Mouse (Mus musculus) adrenal gland, adult 18-20 months (tissue): ENCODE measurements at regions not wholly inside any gene's neighbourhood (a gene's known extent, or its start where the extent isn't known, plus 50 kb on each side); places are given as distances from the start of the nearest gene placed in this dataset.

Experiments
- DNase-seq, 2 experiments: peaks; one replicate each; pipeline ENCODE4 v3.0.0; 2021 to 2022; ENCODE audit warnings: low spot score in 2 of 2

DNA sequence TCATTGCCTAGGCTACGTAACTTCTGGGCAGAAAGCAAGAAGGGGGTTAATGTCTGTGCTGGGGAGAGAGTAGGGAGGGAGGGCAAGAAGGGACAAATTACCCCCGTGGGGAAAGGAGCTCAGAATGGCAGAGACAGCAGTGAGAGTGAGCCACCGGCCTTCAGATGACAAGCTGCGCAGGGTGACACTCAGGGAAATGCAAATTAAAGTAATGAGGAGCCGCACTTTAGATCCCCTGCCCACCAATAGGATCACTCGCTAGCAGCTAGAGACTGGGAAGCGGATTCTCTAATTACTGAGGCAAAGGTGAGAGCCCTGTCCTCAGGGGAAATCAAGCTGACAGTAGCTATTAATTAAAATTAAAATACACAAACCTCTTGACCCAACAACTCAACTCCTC, 202.5 kb downstream of the Arhgef10l start:
- DNase-seq = no peak

GRCm38 (mm10) chr4:140461317-140461716, 204.5 kb downstream of the Arhgef10l start:
- no peak for DNase-seq

- no peak for DNase-seq
Measured at GRCm38 (mm10) chr4:140449062-140449461, 202.5 kb upstream of the Igsf21 start.

DNA sequence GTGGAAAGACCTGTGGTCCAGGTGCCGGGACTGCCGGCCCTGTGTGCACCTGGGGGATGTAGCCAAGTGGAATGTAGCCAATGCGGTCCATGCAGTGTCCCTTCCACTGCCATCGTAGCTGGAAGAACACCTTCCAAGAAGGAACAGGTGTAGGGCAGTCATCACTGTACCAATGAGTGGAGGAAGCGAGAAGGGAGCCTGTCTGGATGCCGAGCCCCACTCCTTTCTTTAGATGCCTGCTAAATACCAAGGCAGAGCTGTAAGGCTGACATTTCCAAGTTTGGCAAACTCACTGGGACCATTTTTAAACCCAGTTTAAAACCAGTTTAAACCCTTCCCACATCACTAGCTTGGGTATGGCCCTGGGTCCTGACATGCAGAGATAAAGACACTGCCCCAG, 199.9 kb upstream of the Igsf21 start:
- DNase-seq = no peak

DNA sequence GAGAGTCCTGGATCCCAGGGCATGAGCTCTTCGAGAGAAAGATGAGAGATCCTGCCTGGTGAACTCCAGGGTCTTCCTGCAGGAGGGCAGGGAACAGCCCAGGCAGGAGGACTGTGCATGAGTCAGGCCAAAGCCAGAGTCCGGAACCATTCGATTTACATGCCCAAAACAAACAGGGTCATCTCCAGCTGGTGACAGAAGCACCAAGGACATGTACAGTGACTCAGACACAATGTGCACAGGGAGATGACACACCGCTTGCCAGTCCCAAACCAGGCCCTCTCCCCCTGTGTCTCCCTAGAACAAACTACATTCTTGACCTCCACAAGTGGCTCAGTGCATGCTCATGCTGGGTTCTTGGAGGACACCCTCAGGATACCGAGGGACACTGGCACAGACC, 199.3 kb upstream of the Igsf21 start:
- peak in 1 of 2 experiments; percentile 7 for DNase-seq

- no peak for DNase-seq
Measured at GRCm38 (mm10) chr4:140443221-140443620, 196.6 kb upstream of the Igsf21 start.

- no peak for DNase-seq
Measured at GRCm38 (mm10) chr4:140441805-140442204, 195.2 kb upstream of the Igsf21 start.

DNA sequence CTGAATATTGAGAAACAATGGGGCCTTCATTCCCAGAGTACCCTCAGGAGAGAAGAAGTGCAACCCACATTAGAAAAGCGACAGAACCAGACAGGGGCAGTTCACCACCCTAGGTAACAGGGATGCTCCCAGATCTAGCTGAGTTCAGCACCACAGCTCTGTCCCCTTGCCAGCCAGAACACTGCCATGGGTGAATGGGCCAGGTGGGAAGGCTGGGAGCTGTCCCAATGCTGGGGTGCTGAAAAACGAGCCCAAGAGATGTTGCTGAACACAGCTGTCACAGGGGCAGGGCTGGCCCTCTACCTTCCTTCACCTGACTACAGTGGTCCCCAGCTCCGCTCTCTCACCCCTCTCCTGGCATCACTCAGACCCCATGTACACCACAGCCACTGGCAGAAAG, 193.3 kb upstream of the Igsf21 start:
- DNase-seq = peak in 1 of 2 experiments; percentile 5

- DNase-seq = no peak
Measured at GRCm38 (mm10) chr4:140436030-140436429, 189.4 kb upstream of the Igsf21 start.

DNA sequence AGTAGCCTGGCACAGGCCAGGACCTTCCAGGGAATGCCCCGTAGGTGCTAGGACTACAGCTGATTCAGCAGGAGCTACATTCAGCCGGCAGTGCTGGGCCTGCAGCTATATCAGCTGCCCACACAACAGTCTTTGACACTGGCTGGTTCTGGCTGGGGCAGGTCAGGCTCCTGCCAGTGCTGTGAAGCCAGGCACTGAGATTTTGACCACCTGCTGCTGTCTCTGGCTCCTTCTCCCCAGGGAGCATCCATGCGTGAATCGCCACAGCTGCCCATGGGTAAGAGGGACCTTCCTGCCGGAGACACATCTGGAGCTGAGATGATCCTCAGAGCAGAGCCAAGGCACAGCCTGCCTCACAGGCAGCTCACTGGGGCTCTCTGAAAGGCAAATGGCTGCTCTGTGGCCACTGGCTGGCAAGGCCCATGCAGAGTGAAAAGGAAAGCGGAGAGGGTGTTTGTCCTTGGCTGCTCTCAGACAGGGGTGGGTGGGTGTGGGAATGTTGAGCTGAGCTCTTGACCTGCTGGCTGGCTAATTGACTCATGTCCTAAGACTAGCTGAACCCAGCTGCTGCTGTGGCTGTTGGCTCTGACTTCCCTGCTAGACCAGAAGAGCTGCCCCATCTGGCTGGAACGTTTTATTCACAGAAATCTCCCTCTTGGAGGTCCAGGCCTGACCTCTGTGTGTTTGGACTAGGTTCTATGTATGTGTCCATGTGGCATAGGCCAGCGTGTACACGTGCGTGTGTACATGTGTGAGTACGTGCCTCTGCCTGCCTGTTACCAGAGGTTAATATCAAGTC, 187.4 kb upstream of the Igsf21 start:
- no peak for DNase-seq

DNA sequence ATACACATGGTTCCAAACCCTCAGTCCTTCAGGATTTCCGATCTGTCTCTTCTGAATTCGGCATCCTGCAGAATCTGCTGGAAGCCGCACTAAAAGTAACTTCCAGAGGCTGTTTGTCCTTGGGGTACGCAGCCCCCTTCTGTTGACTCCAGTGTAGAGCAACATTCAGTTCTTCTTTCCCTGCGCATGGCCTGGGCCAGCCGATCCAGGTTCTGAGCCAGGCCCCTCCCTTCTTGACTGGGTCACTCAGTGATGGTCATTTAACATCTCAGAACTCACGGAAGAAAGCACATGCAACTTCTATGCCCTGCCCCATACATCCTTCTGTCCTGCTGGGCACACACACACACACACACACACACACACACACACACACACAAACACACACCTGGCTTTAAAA, 185.5 kb upstream of the Igsf21 start:
- DNase-seq = no peak

- no peak for DNase-seq
Measured at GRCm38 (mm10) chr4:140427039-140427438, 180.5 kb upstream of the Igsf21 start.

- DNase-seq = no peak
Measured at GRCm38 (mm10) chr4:140423791-140424190, 177.2 kb upstream of the Igsf21 start.

- DNase-seq = peak in 1 of 2 experiments; percentile 21
Measured at GRCm38 (mm10) chr4:140421926-140422585, 175.5 kb upstream of the Igsf21 start.

DNA sequence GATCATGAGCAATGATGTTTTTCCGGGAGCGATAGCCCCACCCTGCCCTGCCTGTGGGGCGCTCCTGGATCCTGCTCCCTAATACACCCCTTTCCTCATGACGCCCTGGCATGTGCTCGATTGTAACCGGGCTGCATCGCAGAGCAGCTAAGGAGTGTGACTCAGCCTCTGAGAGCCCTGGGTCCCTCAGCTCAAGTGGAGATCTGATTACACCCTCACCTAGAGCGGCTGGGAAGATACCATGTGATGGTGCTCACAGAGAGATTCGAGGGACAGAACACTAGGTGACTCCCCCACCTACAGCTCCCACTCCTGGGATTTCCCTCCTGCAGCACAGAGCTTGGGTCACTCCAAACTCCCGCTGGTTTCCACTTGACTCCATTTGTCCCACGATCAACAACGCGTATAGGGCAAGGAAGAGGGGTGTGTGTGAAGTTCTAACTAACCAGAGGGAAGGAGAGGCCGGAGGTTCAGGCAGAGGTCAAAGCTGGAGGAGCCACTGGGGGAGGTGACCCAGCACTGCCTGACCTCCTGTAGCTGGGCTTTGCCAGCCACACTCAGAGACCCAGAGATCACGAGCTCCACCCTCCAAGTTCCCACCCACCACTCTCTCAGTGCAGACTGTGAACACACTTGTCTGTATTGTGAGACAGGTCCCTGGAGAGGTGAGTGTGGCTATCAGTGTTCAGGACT, 173.3 kb upstream of the Igsf21 start:
- no peak for DNase-seq

DNA sequence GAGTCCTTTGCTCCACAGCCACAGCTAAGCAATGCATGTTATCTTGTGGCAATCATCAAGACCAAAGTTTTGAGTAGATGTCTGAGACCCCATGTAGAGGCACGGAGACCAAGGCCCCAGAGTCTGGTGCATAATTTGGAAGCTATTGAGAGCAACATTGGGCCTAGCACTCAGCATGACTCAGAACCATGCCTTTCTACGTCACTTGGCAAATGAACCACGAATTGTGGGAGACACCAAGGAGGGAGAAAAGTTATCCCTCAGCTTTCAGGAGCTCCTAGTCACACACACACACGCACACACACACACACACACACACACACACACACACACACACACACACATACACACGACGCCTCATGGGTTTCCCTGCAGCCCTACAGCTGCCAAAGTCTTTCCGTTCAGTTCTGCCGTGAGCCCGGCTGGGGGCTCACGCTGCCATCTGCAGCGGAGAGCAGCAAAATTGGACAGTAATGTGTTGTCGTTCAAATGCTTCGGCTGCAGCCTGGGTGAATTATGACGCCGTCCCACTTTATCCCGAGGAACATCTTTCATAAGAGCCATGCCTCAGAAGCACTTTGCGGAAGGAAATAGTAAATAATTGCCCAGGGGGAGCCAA, 165.8 kb upstream of the Igsf21 start:
- DNase-seq = no peak

DNA sequence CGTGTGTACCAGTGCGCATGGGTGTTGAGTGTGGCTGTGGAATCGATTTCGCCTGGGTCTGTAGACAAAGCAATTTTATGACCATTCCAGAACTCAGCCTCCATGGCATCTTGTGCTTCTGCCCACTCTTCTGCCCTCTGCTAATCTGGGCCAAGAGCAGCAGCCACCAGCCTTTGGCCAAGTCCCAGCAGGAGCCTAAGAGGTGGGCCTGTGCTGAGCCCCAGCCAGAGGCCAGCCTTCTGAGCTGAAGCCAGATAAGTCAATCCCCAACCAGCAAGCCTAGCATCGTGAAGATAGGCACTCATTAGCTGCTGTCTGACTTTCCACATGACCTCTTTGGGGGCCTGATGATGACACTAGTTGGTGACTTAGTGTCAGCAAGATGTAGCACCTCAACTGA, 161.9 kb upstream of the Igsf21 start:
- no peak for DNase-seq

- DNase-seq = no peak
Measured at GRCm38 (mm10) chr4:140406913-140407312, 160.3 kb upstream of the Igsf21 start.

DNA sequence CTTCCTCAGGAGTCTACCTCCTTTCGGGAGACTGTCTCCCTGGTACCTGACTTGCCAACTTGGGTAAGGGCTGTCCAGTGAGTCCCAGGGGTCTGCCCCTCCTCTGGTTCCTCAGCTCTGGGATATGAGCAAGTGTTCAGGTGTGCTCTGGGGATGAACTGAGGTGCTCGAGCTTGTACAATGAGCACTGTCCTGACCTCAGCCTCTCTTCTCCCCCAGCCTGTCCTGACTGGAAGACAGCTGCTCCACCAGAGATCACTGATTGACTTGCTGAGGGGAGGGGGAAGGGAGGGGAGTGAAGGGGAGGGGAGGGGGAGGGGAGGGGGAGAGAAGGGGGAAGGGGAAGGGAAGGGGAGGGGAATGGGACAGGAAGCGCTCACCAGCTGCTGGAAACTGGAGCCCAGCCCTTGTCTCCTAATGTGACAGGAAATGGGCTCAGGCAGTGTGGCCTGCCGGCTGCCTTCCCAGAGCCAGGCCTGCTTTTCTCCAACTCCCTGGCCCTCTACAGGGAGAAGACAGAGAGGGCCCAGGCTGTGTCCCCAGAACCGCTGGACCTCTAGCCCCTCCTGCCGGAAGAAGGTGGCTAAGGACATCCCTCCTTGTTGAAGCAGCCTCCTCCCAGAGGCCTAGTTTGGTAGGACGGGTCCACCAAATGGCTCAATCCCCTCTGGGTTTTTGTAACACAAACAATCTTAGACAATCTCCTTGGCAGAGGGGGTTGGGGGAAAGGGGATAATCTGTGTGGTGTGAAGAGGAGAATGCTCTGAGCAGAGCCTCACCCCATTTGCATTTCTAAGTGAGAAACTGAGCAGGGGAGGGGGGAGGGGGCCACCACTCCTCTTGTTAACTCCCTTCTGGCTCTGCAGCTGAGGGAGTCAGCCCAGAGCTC, 159.7 kb upstream of the Igsf21 start:
- no peak for DNase-seq

GRCm38 (mm10) chr4:140405427-140405826, 158.8 kb upstream of the Igsf21 start:
- DNase-seq = no peak

DNA sequence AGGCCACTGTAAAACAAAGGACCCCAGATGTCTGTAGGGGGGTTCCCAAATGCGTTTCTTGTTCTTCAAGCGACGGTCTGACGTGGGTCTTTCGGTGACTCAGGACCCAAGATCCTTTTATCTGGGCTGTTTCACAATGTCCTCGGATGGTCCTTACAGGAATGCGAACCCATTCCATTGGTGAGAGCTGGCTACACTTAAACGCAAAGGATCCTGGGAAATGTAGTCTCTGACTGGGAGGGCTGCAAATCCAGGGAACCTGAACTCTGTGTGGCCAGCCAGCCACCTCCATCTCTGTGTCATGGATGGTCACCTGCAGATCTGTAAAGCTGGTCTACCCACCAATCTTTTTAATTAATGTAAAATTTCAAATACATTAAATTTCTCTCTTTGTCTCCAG, 156.5 kb upstream of the Igsf21 start:
- DNase-seq = no peak
